Mouse (Mus musculus) heart, embryonic 14.5 days (tissue): ENCODE measurements at regions not wholly inside any gene's neighbourhood (a gene's known extent, or its start where the extent isn't known, plus 50 kb on each side); places are given as distances from the start of the nearest gene placed in this dataset.
A peak's percentile ranks its signal among the peaks of the same experiment; 100 is the strongest.

Experiments
- ATAC-seq: fragments of 200-750 bp; cut with Nextera tagmentation; 2 replicates; pipeline ENCODE4 v1.8.0; 2017; ENCODE audit warnings: low read depth, moderate TSS enrichment; ENCODE audit not compliant: insufficient number of reproducible peaks, insufficient read depth, low FRiP score
- H3K27ac ChIP-seq, 2 experiments: fragments of 200-500 bp in 1 of 2; fragments of 300-500 bp in 1 of 2; sonication (generic) in 1 of 2; replicated peaks in 1 of 2; 2 replicates each; pipeline ENCODE4 v1.5.1; 2012 to 2014; ENCODE audit warnings: low read depth in 2 of 2, low read length in 2 of 2, control low read depth in 1 of 2, mild to moderate bottlenecking in 1 of 2, mixed read lengths in 1 of 2; ENCODE audit not compliant: control insufficient read depth in 1 of 2, insufficient read depth in 1 of 2
- H3K27me3 ChIP-seq: fragments of 300-500 bp; sonication (generic); 2 replicates; pipeline ENCODE4 v1.6.1; 2014; ENCODE audit warnings: mild to moderate bottlenecking, low read length, control low read depth; ENCODE audit not compliant: control insufficient read depth, insufficient read depth
- H3K36me3 ChIP-seq: fragments of 300-500 bp; sonication (generic); 2 replicates; pipeline ENCODE4 v1.6.1; 2014; ENCODE audit warnings: mild to moderate bottlenecking, control low read depth, low read length, mixed read lengths; ENCODE audit not compliant: control insufficient read depth, insufficient read depth
- H3K4me1 ChIP-seq, 2 experiments: fragments of 200-500 bp in 1 of 2; fragments of 300-500 bp in 1 of 2; sonication (generic) in 1 of 2; 2 replicates each; pipeline ENCODE4 v1.6.1; 2012 to 2014; ENCODE audit warnings: low read length in 2 of 2, control low read depth in 1 of 2, mixed read lengths in 1 of 2; ENCODE audit not compliant: control insufficient read depth in 2 of 2, insufficient read depth in 2 of 2
- H3K4me2 ChIP-seq: fragments of 300-500 bp; sonication (generic); 2 replicates; pipeline ENCODE4 v1.6.1; 2014; ENCODE audit warnings: mild to moderate bottlenecking, low read length
- H3K4me3 ChIP-seq, 2 experiments: fragments of 200-500 bp in 1 of 2; fragments of 300-500 bp in 1 of 2; sonication (generic) in 1 of 2; 2 replicates each; pipeline ENCODE4 v1.5.1; 2012 to 2014; ENCODE audit warnings: low read length in 2 of 2, mild to moderate bottlenecking in 2 of 2, control low read depth in 1 of 2, low read depth in 1 of 2, moderate library complexity in 1 of 2; ENCODE audit not compliant: control insufficient read depth in 1 of 2, insufficient read depth in 1 of 2
- H3K9ac ChIP-seq: fragments of 300-500 bp; sonication (generic); 2 replicates; pipeline ENCODE4 v1.6.1; 2014; ENCODE audit warnings: mild to moderate bottlenecking, low read length
- H3K9me3 ChIP-seq: fragments of 300-500 bp; sonication (generic); 2 replicates; pipeline ENCODE4 v1.6.1; 2016; ENCODE audit warnings: low read length, control low read depth; ENCODE audit not compliant: control insufficient read depth
- WGBS: fragments of 180-500 bp; shearing (Covaris S2); extraction: QIAGEN DNeasy Blood & Tissue Kit; methylation state at CpG from one replicate; pipeline ENCODE4 v1.1.7; 2014; 5-methylcytosine and 5-hydroxymethylcytosine counted together

DNA sequence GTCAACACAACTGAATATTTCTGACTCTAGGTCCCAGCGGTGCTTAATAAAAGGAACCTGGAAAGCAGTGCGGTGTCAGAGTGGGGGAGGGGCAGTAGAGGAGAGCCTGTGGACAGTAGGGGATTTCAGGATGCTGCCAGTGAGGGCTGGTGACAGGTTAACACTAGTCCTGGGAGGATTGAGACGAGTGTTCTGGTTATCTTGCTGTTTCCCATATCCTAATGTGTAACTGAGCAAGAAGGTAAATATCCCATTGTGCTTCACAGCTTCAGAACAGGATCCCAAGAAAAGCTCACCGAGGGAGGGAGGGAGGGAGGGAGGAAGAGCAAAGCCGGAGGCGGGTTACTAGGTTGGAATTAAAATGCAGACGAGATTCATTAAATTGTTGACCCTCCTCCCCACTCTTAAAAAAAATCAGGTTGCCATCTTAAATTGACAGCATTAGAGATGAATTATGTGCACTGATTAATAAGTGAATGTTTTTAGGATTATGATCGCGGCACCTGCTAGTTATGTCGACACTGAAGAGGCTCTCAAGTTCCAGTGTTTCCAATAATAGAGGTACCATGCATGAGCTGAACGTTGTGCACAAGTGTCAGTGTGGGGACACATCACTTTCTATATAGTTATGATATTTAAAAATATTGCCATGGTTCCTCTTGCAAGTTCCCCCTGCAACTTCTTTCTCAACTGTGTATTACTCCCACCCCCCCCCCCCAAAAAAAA is 1053.3 kb downstream of the 5730522E02Rik start:
- H3K4me2 ChIP-seq = peak overlapping the region; percentile 64
- no peak overlapping the region for H3K27ac ChIP-seq
- H3K9ac ChIP-seq = no peak overlapping the region
- WGBS = 18% methylated on average over 11 of the region's 11 CpGs
- no peaks in the 10 kb centered on the region for H3K4me1 ChIP-seq
- H3K9me3 ChIP-seq = no peaks in the 10 kb centered on the region
- H3K27me3 ChIP-seq = no peaks in the 10 kb centered on the region
- H3K4me3 ChIP-seq = peak overlapping the region; percentile 24 to 35; a peak in 3 of 4 replicates
- H3K36me3 ChIP-seq = no peaks in the 10 kb centered on the region
- ATAC-seq = no peak

DNA sequence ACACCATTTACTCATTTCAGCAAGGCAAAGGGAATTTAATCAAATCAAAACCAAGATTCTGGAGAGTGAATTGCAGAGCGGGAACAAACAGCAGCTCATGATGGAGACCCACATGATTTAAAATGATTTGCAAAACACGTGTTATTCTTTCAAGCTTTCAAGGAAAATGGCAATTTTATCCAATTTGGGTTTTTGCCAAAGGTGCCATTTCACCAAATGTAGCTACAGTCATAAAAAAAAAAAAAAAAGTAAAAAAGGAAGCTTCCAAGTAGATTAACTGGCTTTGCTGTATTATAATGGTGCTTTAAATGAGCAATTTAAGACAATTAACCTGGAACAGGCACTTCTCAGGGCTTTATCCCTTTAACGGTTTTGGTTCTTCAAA is 1052.7 kb downstream of the 5730522E02Rik start:
- Histone ChIP-seq H3K9me3 (no peaks in the 10 kb centered on the region), H3K36me3 (no peaks in the 10 kb centered on the region), H3K27ac (no peak overlapping the region), H3K4me1 (no peaks in the 10 kb centered on the region), H3K4me3 (no peak overlapping the region), H3K27me3 (no peaks in the 10 kb centered on the region), H3K9ac (no peak overlapping the region), H3K4me2 (peak overlapping the region; percentile 64)
- WGBS = 76% methylated on average over 3 of the region's 3 CpGs
- ATAC-seq = no peak

DNA sequence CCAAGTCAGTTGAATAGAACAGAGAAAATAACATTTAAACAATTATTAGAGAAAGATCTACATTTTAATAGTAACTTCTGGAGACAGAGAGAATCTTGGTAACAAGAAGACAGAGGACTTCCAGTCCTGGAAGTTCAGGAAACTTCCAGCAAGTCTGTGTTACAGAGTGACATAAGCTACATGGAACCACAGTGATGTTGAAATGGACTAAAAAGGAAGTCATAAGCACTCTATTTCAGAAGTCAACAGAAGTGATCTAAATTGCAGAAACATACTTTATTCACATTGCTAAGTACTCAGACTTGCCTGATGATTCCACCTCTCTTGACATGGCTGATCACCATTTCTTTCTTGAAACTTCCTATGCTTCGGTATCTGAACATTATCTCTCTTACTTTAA is 1051.7 kb downstream of the 5730522E02Rik start:
- H3K27me3 ChIP-seq = no peaks in the 10 kb centered on the region
- no peaks in the 10 kb centered on the region for H3K36me3 ChIP-seq
- ATAC-seq = no peak
- WGBS = 93% methylated on average over 1 of the region's 1 CpGs
- no peaks in the 10 kb centered on the region for H3K4me1 ChIP-seq
- H3K27ac ChIP-seq = no peak overlapping the region
- no peak overlapping the region for H3K4me2 ChIP-seq
- H3K9me3 ChIP-seq = no peaks in the 10 kb centered on the region
- H3K9ac ChIP-seq = no peak overlapping the region
- H3K4me3 ChIP-seq = no peak overlapping the region

DNA sequence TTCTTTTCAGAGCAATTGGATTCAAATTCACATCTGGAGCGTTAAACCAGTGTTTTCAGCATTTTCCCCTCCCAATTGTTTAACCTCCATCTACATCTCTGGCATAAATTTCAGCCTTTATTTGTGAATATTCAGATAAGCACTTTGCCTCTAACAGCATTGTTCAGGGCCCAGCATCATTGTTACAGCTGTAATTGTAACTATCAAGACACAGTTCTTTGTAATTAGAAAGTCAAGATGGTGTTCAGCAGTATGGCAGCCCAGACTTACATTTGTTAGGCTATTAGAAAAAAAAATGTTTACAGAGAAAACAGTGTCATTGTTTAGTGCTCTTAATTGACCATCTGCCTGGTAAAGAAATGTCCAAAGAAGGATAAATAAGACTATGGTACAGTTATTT is 1042.6 kb downstream of the 5730522E02Rik start:
- no peak overlapping the region for H3K27ac ChIP-seq
- no peak for ATAC-seq
- H3K4me2 ChIP-seq = no peak overlapping the region
- no peaks in the 10 kb centered on the region for H3K36me3 ChIP-seq
- H3K4me3 ChIP-seq = no peak overlapping the region
- H3K27me3 ChIP-seq = no peaks in the 10 kb centered on the region
- H3K9me3 ChIP-seq = no peaks in the 10 kb centered on the region
- H3K9ac ChIP-seq = no peak overlapping the region
- H3K4me1 ChIP-seq = no peaks in the 10 kb centered on the region
- WGBS = 94% methylated on average over 1 of the region's 1 CpGs

DNA sequence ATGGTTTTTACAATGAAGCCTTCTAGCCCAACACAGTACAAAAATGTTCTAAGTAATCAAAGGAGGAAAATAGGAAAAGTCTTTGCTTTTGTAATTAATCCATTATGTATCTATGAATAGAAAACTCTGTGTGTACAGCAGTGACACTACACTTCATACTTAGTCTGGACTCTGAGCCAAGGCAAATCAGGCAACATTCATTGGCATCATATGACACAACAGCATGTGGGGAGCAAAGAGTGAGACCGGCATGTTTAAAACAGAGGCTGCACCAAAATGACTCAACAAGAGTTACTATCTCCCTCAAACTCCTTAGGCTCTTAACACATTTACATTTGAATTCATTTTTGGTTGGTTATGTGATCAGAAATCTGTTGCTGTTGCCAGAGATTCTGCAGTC is 1039.5 kb downstream of the 5730522E02Rik start:
- WGBS = 82% methylated on average over 1 of the region's 1 CpGs
- H3K9me3 ChIP-seq = no peaks in the 10 kb centered on the region
- H3K36me3 ChIP-seq = no peaks in the 10 kb centered on the region
- no peak overlapping the region for H3K9ac ChIP-seq
- no peak overlapping the region for H3K4me3 ChIP-seq
- H3K27me3 ChIP-seq = no peaks in the 10 kb centered on the region
- H3K27ac ChIP-seq = no peak overlapping the region
- H3K4me1 ChIP-seq = no peaks in the 10 kb centered on the region
- H3K4me2 ChIP-seq = no peak overlapping the region
- ATAC-seq = no peak
